Mouse (Mus musculus): ENCODE results near the gene Kif18a.

GRCm38 (mm10) chr2:109235741-109236140 lies 44.8 kb upstream of the Kif18a start:
- no peak for TF ChIP-seq CTCF (IDR thresholded peaks at IDR 0.05; ENCODE audit: low read depth)
- no peak for TF ChIP-seq EP300 (IDR thresholded peaks at IDR 0.05; ENCODE audit: low read depth)

Data from liver, postnatal 0 days (tissue).